Mouse (Mus musculus) MEL (cell line): ENCODE data around the gene Snx29. TPM values are rescaled to one million over a fixed set of nuclear protein-coding genes. Genes with fewer than 3 reads are reported as not detected.

Experiments used
- DNase-seq: peaks from one replicate; pipeline ENCODE4 v3.0.0; 2011; ENCODE audit warnings: low read depth, low spot score
- H3K27ac ChIP-seq: 2 replicates; pipeline ENCODE4 v1.5.1; 2012; ENCODE audit warnings: low read depth, mild to moderate bottlenecking, control low read depth, low read length, moderate library complexity; ENCODE audit not compliant: control insufficient read depth
- H3K27me3 ChIP-seq, 2 experiments: fragments of 150-350 bp in 1 of 2; sonication (generic) in 1 of 2; 2 replicates each; pipeline ENCODE4 v1.6.1; 2012; ENCODE audit warnings: low read length in 2 of 2, mild to moderate bottlenecking in 2 of 2, improper control_type of control experiment in 1 of 2, moderate library complexity in 1 of 2; ENCODE audit not compliant: insufficient read depth in 2 of 2, control insufficient read depth in 1 of 2
- H3K36me3 ChIP-seq, 2 experiments: 2 replicates each; pipeline ENCODE4 v1.6.1; 2012 to 2014; ENCODE audit warnings: low read length in 2 of 2, improper control_type of control experiment in 1 of 2, inconsistent platforms in 1 of 2, mild to moderate bottlenecking in 1 of 2; ENCODE audit not compliant: insufficient read depth in 2 of 2, control insufficient read depth in 1 of 2
- H3K4me1 ChIP-seq, 2 experiments: fragments of 150-350 bp in 1 of 2; sonication (generic) in 1 of 2; 2 replicates each; pipeline ENCODE4 v1.6.1; 2012; ENCODE audit warnings: low read length in 2 of 2, improper control_type of control experiment in 1 of 2, mild to moderate bottlenecking in 1 of 2; ENCODE audit not compliant: insufficient read depth in 2 of 2, control insufficient read depth in 1 of 2
- H3K4me3 ChIP-seq, 2 experiments: fragments of 150-350 bp in 1 of 2; sonication (generic) in 1 of 2; 2 replicates each; pipeline ENCODE4 v1.5.1; 2012; ENCODE audit warnings: low read depth in 2 of 2, low read length in 2 of 2, mild to moderate bottlenecking in 2 of 2, moderate library complexity in 2 of 2, control low read depth in 1 of 2, improper control_type of control experiment in 1 of 2; ENCODE audit not compliant: control insufficient read depth in 1 of 2, insufficient read depth in 1 of 2
- H3K79me2 ChIP-seq: 2 replicates; pipeline ENCODE4 v1.6.1; 2012; ENCODE audit warnings: mild to moderate bottlenecking, low read length, moderate library complexity; ENCODE audit not compliant: control insufficient read depth, poor library complexity, insufficient read depth
- H3K9ac ChIP-seq: 2 replicates; pipeline ENCODE4 v1.6.1; 2012; ENCODE audit warnings: low read depth, mild to moderate bottlenecking, control low read depth, low read length, moderate library complexity; ENCODE audit not compliant: control insufficient read depth, poor library complexity, severe bottlenecking
- H3K9me3 ChIP-seq: fragments of 150-350 bp; sonication (generic); replicated peaks from 2 replicates; pipeline ENCODE4 v1.6.1; 2012; ENCODE audit warnings: mild to moderate bottlenecking, low read length, improper control_type of control experiment, moderate library complexity; ENCODE audit not compliant: insufficient read depth
- BHLHE40 ChIP-seq: IDR thresholded peaks from 2 replicates; pipeline ENCODE4 v1.6.1; 2012; ENCODE audit warnings: low read depth, mild to moderate bottlenecking, inconsistent platforms, low read length, improper control_type of control experiment, borderline replicate concordance
- CHD1 ChIP-seq: IDR thresholded peaks from 2 replicates; pipeline ENCODE4 v1.6.1; 2012; ENCODE audit warnings: low read depth, mild to moderate bottlenecking, inconsistent platforms, low read length, improper control_type of control experiment
- CHD2 ChIP-seq: IDR thresholded peaks from 2 replicates; pipeline ENCODE4 v1.6.1; 2011; ENCODE audit warnings: low read length, improper control_type of control experiment
- CTCF ChIP-seq, 3 experiments: IDR thresholded peaks in 2 of 3; conservative IDR thresholded peaks in 1 of 3; 2 replicates each; pipeline ENCODE4 v1.5.1; 2011 to 2012; ENCODE audit warnings: low read length in 3 of 3, low read depth in 2 of 3, mild to moderate bottlenecking in 2 of 3, improper control_type of control experiment in 1 of 3, inconsistent platforms in 1 of 3, mixed read lengths in 1 of 3, moderate library complexity in 1 of 3; ENCODE audit not compliant: control insufficient read depth in 1 of 3, insufficient read depth in 1 of 3, poor library complexity in 1 of 3, severe bottlenecking in 1 of 3
- E2F4 ChIP-seq: IDR thresholded peaks from 2 replicates; pipeline ENCODE4 v1.6.1; 2011; ENCODE audit warnings: low read depth, low read length, improper control_type of control experiment, borderline replicate concordance
- ELF1 ChIP-seq: IDR thresholded peaks from 2 replicates; pipeline ENCODE4 v1.6.1; 2014; ENCODE audit warnings: low read depth, mild to moderate bottlenecking, inconsistent platforms, low read length, improper control_type of control experiment, moderate library complexity
- EP300 ChIP-seq, 2 experiments: IDR thresholded peaks; 2 replicates each; pipeline ENCODE4 v1.6.1; 2011; ENCODE audit warnings: improper control_type of control experiment in 2 of 2, low read length in 2 of 2, low read depth in 1 of 2, mild to moderate bottlenecking in 1 of 2
- ETS1 ChIP-seq: IDR thresholded peaks from 2 replicates; pipeline ENCODE4 v1.6.1; 2012; ENCODE audit warnings: low read depth, mild to moderate bottlenecking, inconsistent platforms, low read length, improper control_type of control experiment, moderate library complexity
- GABPA ChIP-seq: IDR thresholded peaks from 2 replicates; pipeline ENCODE4 v1.6.1; 2012; ENCODE audit warnings: low read depth, mild to moderate bottlenecking, inconsistent platforms, low read length, improper control_type of control experiment, moderate library complexity
- GATA1 ChIP-seq: IDR thresholded peaks from 2 replicates; pipeline ENCODE4 v1.6.1; 2011; ENCODE audit warnings: low read depth, low read length, improper control_type of control experiment
- HCFC1 ChIP-seq: IDR thresholded peaks from 2 replicates; pipeline ENCODE4 v1.6.1; 2012; ENCODE audit warnings: low read depth, mild to moderate bottlenecking, inconsistent platforms, low read length, improper control_type of control experiment, moderate library complexity
- JUND ChIP-seq: IDR thresholded peaks from 2 replicates; pipeline ENCODE4 v1.6.1; 2011; ENCODE audit warnings: low read depth, mild to moderate bottlenecking, improper control_type of control experiment, low read length
- KAT2A ChIP-seq: conservative IDR thresholded peaks from 2 replicates; pipeline ENCODE4 v1.6.1; 2012; ENCODE audit warnings: low read depth, low read length, improper control_type of control experiment, inconsistent platforms
- MAFK ChIP-seq: IDR thresholded peaks from 2 replicates; pipeline ENCODE4 v1.6.1; 2011; ENCODE audit warnings: low read depth, mild to moderate bottlenecking, low read length, improper control_type of control experiment, borderline replicate concordance
- MAX ChIP-seq: IDR thresholded peaks from 2 replicates; pipeline ENCODE4 v1.6.1; 2011; ENCODE audit warnings: low read length, improper control_type of control experiment
- MAZ ChIP-seq: IDR thresholded peaks from 2 replicates; pipeline ENCODE4 v1.6.1; 2012; ENCODE audit warnings: low read depth, mild to moderate bottlenecking, inconsistent platforms, low read length, improper control_type of control experiment
- MEF2A ChIP-seq: IDR thresholded peaks from 2 replicates; pipeline ENCODE4 v1.6.1; 2014; ENCODE audit warnings: low read depth, mild to moderate bottlenecking, inconsistent platforms, low read length, improper control_type of control experiment; ENCODE audit not compliant: poor library complexity, insufficient replicate concordance, severe bottlenecking; ENCODE audit errors: extremely low read depth
- MXI1 ChIP-seq: IDR thresholded peaks from 2 replicates; pipeline ENCODE4 v1.6.1; 2011; ENCODE audit warnings: mild to moderate bottlenecking, low read depth, low read length, improper control_type of control experiment
- MYB ChIP-seq: IDR thresholded peaks from 2 replicates; pipeline ENCODE4 v1.6.1; 2011; ENCODE audit warnings: mild to moderate bottlenecking, low read depth, low read length, improper control_type of control experiment
- NELFE ChIP-seq: IDR thresholded peaks from 2 replicates; pipeline ENCODE4 v1.6.1; 2011; ENCODE audit warnings: low read depth, low read length, improper control_type of control experiment
- NRF1 ChIP-seq: IDR thresholded peaks from 2 replicates; pipeline ENCODE4 v1.6.1; 2014; ENCODE audit warnings: low read depth, mild to moderate bottlenecking, inconsistent platforms, low read length, improper control_type of control experiment, moderate library complexity; ENCODE audit not compliant: poor library complexity, insufficient read depth, severe bottlenecking
- POLR2A ChIP-seq, 2 experiments: IDR thresholded peaks; 2 replicates each; pipeline ENCODE4 v1.6.1; 2011 to 2012; ENCODE audit warnings: low read length in 2 of 2, mild to moderate bottlenecking in 2 of 2, control low read depth in 1 of 2, improper control_type of control experiment in 1 of 2, low read depth in 1 of 2, moderate library complexity in 1 of 2; ENCODE audit not compliant: control insufficient read depth in 1 of 2, insufficient read depth in 1 of 2, poor library complexity in 1 of 2
- POLR2AphosphoS2 ChIP-seq: IDR thresholded peaks from 2 replicates; pipeline ENCODE4 v1.6.1; 2011; ENCODE audit warnings: low read length, improper control_type of control experiment
- POLR2AphosphoS5 ChIP-seq: IDR thresholded peaks from 2 replicates; pipeline ENCODE4 v1.6.1; 2012; ENCODE audit warnings: low read depth, borderline replicate concordance, mild to moderate bottlenecking, inconsistent platforms, low read length, moderate library complexity, mixed read lengths
- RAD21 ChIP-seq: IDR thresholded peaks from 2 replicates; pipeline ENCODE4 v1.6.1; 2011; ENCODE audit warnings: mild to moderate bottlenecking, low read depth, low read length, improper control_type of control experiment
- RCOR1 ChIP-seq: IDR thresholded peaks from 2 replicates; pipeline ENCODE4 v1.6.1; 2012; ENCODE audit warnings: low read depth, mild to moderate bottlenecking, inconsistent platforms, low read length, improper control_type of control experiment
- SIN3A ChIP-seq: IDR thresholded peaks from 2 replicates; pipeline ENCODE4 v1.6.1; 2012; ENCODE audit warnings: low read length, improper control_type of control experiment, inconsistent platforms
- SMC3 ChIP-seq: IDR thresholded peaks from 2 replicates; pipeline ENCODE4 v1.6.1; 2011; ENCODE audit warnings: low read depth, low read length, improper control_type of control experiment
- TAL1 ChIP-seq: IDR thresholded peaks from 2 replicates; pipeline ENCODE4 v1.6.1; 2012; ENCODE audit warnings: mild to moderate bottlenecking, inconsistent platforms, low read length, moderate library complexity, mixed read lengths
- TBP ChIP-seq: IDR thresholded peaks from 2 replicates; pipeline ENCODE4 v1.8.0; 2011; ENCODE audit warnings: low read depth, low read length, improper control_type of control experiment
- TCF12 ChIP-seq: IDR thresholded peaks from 2 replicates; pipeline ENCODE4 v1.6.1; 2014; ENCODE audit warnings: low read depth, mild to moderate bottlenecking, inconsistent platforms, low read length, improper control_type of control experiment, moderate library complexity
- UBTF ChIP-seq: IDR thresholded peaks from 2 replicates; pipeline ENCODE4 v1.6.1; 2012; ENCODE audit warnings: low read depth, mild to moderate bottlenecking, inconsistent platforms, low read length, improper control_type of control experiment, moderate library complexity, borderline replicate concordance; ENCODE audit not compliant: insufficient read depth
- USF1 ChIP-seq: IDR thresholded peaks from 2 replicates; pipeline ENCODE4 v1.6.1; 2014; ENCODE audit warnings: low read depth, mild to moderate bottlenecking, inconsistent platforms, low read length, improper control_type of control experiment, moderate library complexity
- USF2 ChIP-seq, 2 experiments: IDR thresholded peaks; 2 replicates each; pipeline ENCODE4 v1.6.1; 2011 to 2012; ENCODE audit warnings: improper control_type of control experiment in 2 of 2, low read length in 2 of 2, borderline replicate concordance in 1 of 2, inconsistent platforms in 1 of 2, low read depth in 1 of 2, mild to moderate bottlenecking in 1 of 2; ENCODE audit not compliant: insufficient read depth in 1 of 2
- ZC3H11A ChIP-seq: IDR thresholded peaks from 2 replicates; pipeline ENCODE4 v1.6.1; 2012; ENCODE audit warnings: low read depth, mild to moderate bottlenecking, inconsistent platforms, low read length, improper control_type of control experiment
- ZKSCAN1 ChIP-seq: IDR thresholded peaks from 2 replicates; pipeline ENCODE4 v1.6.1; 2012; ENCODE audit warnings: low read depth, mild to moderate bottlenecking, inconsistent platforms, low read length, improper control_type of control experiment, moderate library complexity
- ZMIZ1 ChIP-seq: IDR thresholded peaks from 2 replicates; pipeline ENCODE4 v1.6.1; 2012; ENCODE audit warnings: low read depth, mild to moderate bottlenecking, inconsistent platforms, low read length, improper control_type of control experiment, moderate library complexity
- ZNF384 ChIP-seq: IDR thresholded peaks from 2 replicates; pipeline ENCODE4 v1.6.1; 2012; ENCODE audit warnings: low read depth, mild to moderate bottlenecking, inconsistent platforms, low read length, improper control_type of control experiment
- polyA plus RNA-seq, 2 experiments: library from polyadenylated mRNA; stranded (reverse) in 1 of 2; unstranded in 1 of 2; fragments of >175 nt in 1 of 2; fragments of >200 nt in 1 of 2; gene quantifications; 2 replicates each; pipeline versions ENCODE4 v1.2.1 to v1.2.4; 2012; ENCODE audit warnings: low replicate concordance in 2 of 2, low read depth in 1 of 2; ENCODE audit not compliant: insufficient read length in 2 of 2, insufficient read depth in 1 of 2, missing spikeins in 1 of 2
- total RNA-seq: library from RNA; depleted of rRNA; stranded (reverse); fragments of 300-350 nt; gene quantifications from 2 replicates; pipeline ENCODE4 v1.2.3, GENCODE M21; 2012

The Snx29 gene
- total and polyA plus RNA-seq, 3 experiments: 0.72 to 0.73 TPM; not detected in 1

DNA sequence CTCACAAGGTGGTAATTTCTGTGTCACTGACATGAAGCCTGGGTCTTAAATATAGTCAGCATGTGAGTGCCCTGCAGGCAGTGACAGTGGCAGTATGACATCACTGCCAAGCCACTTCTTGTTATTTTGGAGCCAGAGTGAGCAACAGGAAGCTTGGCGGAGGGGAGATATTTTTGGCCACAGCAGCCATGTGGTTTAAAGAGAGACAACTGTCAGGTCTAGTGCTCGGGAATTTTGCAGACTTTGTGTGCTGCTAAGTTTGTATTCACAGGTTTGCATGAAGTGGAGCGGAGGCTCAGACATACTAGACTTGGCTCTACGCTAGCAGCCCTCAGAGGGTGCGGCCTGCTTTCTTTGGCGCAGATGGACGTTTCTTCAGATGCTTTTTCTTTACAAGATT lies 138.9 kb downstream of the Snx29 start:
- no peaks in the 10 kb centered on the region for H3K27me3 ChIP-seq
- DNase-seq: peak; percentile 75
- peaks cover 0 to 11% of the 10 kb centered on the region in 2 experiments; a peak in 2 of 4 replicates for H3K36me3 ChIP-seq
- H3K4me1 ChIP-seq: peaks cover 8 to 18% of the 10 kb centered on the region in 2 experiments
- H3K9me3 ChIP-seq: no peaks in the 10 kb centered on the region
- peak overlapping the region; percentile 20 for H3K9ac ChIP-seq
- H3K27ac ChIP-seq: peak overlapping the region; percentile 60
- H3K4me3 ChIP-seq: no peak overlapping the region
- no peaks in the 10 kb centered on the region for H3K79me2 ChIP-seq
- TF ChIP-seq SIN3A (peak; percentile 62; the same call in 1 of the 2 replicates), TAL1 (peak; percentile 37; the same call in 1 of the 2 replicates), GATA1 (0 out of 2 replicates have a peak, but pooled peaks have one; percentile 28), ELF1 (no peak), POLR2AphosphoS2 (no peak), USF1 (no peak), MAZ (no peak), MYB (no peak), NRF1 (no peak), ZC3H11A (no peak), ZMIZ1 (no peak), MAFK (no peak), KAT2A (no peak), TBP (no peak), RCOR1 (no peak), HCFC1 (no peak), GABPA (no peak), USF2 (IDR thresholded peaks at IDR 0.05; ENCODE audit: borderline replicate concordance in 1 of 2, insufficient read depth in 1 of 2, low read depth in 1 of 2, low read length in 2 of 2) (no peak), NELFE (no peak), RAD21 (no peak), BHLHE40 (no peak), ZKSCAN1 (no peak), EP300 (IDR thresholded peaks at IDR 0.05; ENCODE audit: low read depth in 1 of 2, low read length in 2 of 2) (peak; percentile 46 to 60), JUND (no peak), POLR2A (IDR thresholded peaks at IDR 0.05; ENCODE audit: control insufficient read depth in 1 of 2, insufficient read depth in 1 of 2, low read depth in 1 of 2, low read length in 2 of 2, poor library complexity in 1 of 2) (no peak), CHD1 (no peak), CHD2 (no peak), CTCF (IDR thresholded peaks at IDR 0.05 in 2 of 3, conservative IDR thresholded peaks at IDR 0.05 in 1 of 3; ENCODE audit: control insufficient read depth in 1 of 3, insufficient read depth in 1 of 3, low read depth in 2 of 3, low read length in 3 of 3, poor library complexity in 1 of 3, severe bottlenecking in 1 of 3) (no peak), E2F4 (no peak), TCF12 (peak; percentile 64; the same call in 1 of the 2 replicates), ETS1 (peak; percentile 92), UBTF (no peak), MAX (peak; percentile 79), SMC3 (no peak), MXI1 (peak; percentile 85), POLR2AphosphoS5 (no peak), ZNF384 (no peak), MEF2A (peak; percentile 76; the same call in 1 of the 2 replicates)
